Mouse (Mus musculus): ENCODE data around the gene Hspbp1.

- TF ChIP-seq POLR2A (IDR thresholded peaks at IDR 0.05; ENCODE audit: insufficient read depth, low read depth, low read length), result no peak
- no peak for TF ChIP-seq CTCF (IDR thresholded peaks at IDR 0.05; ENCODE audit: insufficient read depth, low read depth, low read length)
Measured at GRCm38 (mm10) chr7:4724359-4724758, 39.5 kb upstream of the Hspbp1 start.
